Comparison of ENCODE assay signal across 8 mouse cellular contexts in the genomic region with DNA sequence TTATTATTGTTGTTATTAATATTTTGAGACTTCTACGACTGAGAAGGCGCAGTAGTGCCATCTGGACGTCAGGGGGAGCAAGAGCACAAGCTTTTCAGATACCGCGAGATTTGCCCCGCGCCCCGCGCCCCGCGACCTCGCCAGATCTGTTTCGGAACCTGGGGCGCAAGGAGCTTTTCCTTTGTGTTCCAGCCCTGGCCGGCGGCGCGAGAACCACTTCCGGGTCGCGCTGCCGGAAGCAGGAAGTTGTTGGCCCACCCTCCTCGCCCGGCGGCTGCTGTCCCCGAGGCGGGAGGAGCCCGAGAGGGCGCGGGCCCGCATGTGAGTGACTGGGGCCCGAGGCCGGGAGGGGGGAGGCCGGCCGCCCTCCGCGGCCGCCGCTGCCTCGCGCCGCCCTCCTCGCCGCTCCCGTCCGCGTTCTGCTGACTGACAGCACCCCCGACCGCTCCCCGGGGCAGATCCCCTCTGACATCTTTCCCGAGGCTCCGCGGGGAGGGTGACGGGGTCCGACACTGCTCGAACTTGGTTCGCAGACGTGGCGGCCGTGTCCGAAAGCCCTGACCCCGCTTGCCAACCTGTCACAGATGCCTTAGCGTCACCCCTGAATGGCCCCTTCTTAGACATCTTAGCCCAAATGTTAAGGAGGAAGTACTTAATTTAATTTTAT. TPM values are rescaled to one million over a fixed set of nuclear protein-coding genes. Genes with fewer than 3 reads are reported as not detected.
DNase-seq lines count a peak whose midpoint lies in the region; ATAC-seq and TF ChIP-seq lines count a peak whose summit lies in the region.

A gene (plus strand): TSS at position 107 of the 667 bp plus-strand sequence.

- H3K27ac ChIP-seq in ES-Bruce4 (ENCODE audit: insufficient read depth, low read length) = no peak within 1 kb of the TSS
- peak within 1 kb of the TSS; percentile 85 for H3K27ac ChIP-seq in forebrain, embryonic 14.5 days (ENCODE audit: low read depth, low read length)
- peak within 1 kb of the TSS; percentile 85 for H3K27ac ChIP-seq in neural tube, embryonic 15.5 days (replicated peaks)

- H3K4me1 ChIP-seq in ES-Bruce4 (ENCODE audit: control insufficient read depth, insufficient read depth, low read length) = no peaks in the 10 kb centered on the region
- H3K4me1 ChIP-seq in forebrain, embryonic 14.5 days (ENCODE audit: control insufficient read depth, insufficient read depth, low read length) = peaks cover 18% of the 10 kb centered on the region
- peaks cover 27% of the 10 kb centered on the region for H3K4me1 ChIP-seq in neural tube, embryonic 15.5 days

- WGBS in forebrain, embryonic 14.5 days = under 1% methylated on average over 54 of the region's 63 CpGs
- WGBS in neural tube, embryonic 15.5 days = under 1% methylated on average over 52 of the region's 63 CpGs

- peak within 1 kb of the TSS; percentile 80 for H3K4me2 ChIP-seq in forebrain, embryonic 14.5 days (ENCODE audit: low read length)
- peak within 1 kb of the TSS; percentile 71 for H3K4me2 ChIP-seq in neural tube, embryonic 15.5 days

- DNase-seq in forebrain, embryonic 14.5 days (ENCODE audit: low spot score) = peak; percentile 97
- DNase-seq in heart, postnatal 14 days = peak; percentile 96 to 97
- peak; percentile 98 for DNase-seq in layer of hippocampus, adult 11-12 months (ENCODE audit: low spot score)
- peak; percentile 96 for DNase-seq in lung, adult 18-20 months
- DNase-seq in testis, postnatal 14 days (ENCODE audit: low spot score) = peak; percentile 96

- 0 out of 2 replicates have a peak, but pooled peaks have one; percentile 7 for TF ChIP-seq EP300 in ES-Bruce4 (IDR thresholded peaks at IDR 0.05; ENCODE audit: insufficient read depth, low read depth, low read length)

- peak; percentile 48 for TF ChIP-seq CTCF in ES-Bruce4 (IDR thresholded peaks at IDR 0.05; ENCODE audit: low read depth, low read length)

- H3K4me3 ChIP-seq in ES-Bruce4 (ENCODE audit: low read depth, low read length) = peak within 1 kb of the TSS; percentile 74
- H3K4me3 ChIP-seq in forebrain, embryonic 14.5 days (ENCODE audit: low read depth, low read length) = peak within 1 kb of the TSS; percentile 89
- peak within 1 kb of the TSS; percentile 76 for H3K4me3 ChIP-seq in neural tube, embryonic 15.5 days (replicated peaks)

- H3K27me3 ChIP-seq in ES-Bruce4 (ENCODE audit: control insufficient read depth, insufficient read depth, low read length, poor library complexity, severe bottlenecking) = no peaks in the 10 kb centered on the region
- no peaks in the 10 kb centered on the region for H3K27me3 ChIP-seq in forebrain, embryonic 14.5 days (replicated peaks; ENCODE audit: control insufficient read depth, insufficient read depth, low read length)
- H3K27me3 ChIP-seq in neural tube, embryonic 15.5 days (replicated peaks) = no peaks in the 10 kb centered on the region

- peak; percentile 88 for ATAC-seq in cerebellum, adult (ENCODE audit: insufficient number of reproducible peaks, low FRiP score, low TSS enrichment)
- ATAC-seq in forebrain, embryonic 14.5 days = peak; percentile 92
- peak; percentile 89 for ATAC-seq in neural tube, embryonic 15.5 days (ENCODE audit: low FRiP score)

- peak within 1 kb of the TSS; percentile 81 for H3K9ac ChIP-seq in ES-Bruce4 (ENCODE audit: low read depth, poor library complexity, severe bottlenecking)
- H3K9ac ChIP-seq in forebrain, embryonic 14.5 days (ENCODE audit: low read length) = peak within 1 kb of the TSS; percentile 92
- H3K9ac ChIP-seq in neural tube, embryonic 15.5 days (replicated peaks) = peak within 1 kb of the TSS; percentile 84

- H3K36me3 ChIP-seq in ES-Bruce4 (ENCODE audit: control insufficient read depth, insufficient read depth, low read length, poor library complexity, severe bottlenecking) = no peaks in the 10 kb centered on the region
- H3K36me3 ChIP-seq in forebrain, embryonic 14.5 days (ENCODE audit: control insufficient read depth, insufficient read depth, low read length) = no peaks in the 10 kb centered on the region
- H3K36me3 ChIP-seq in neural tube, embryonic 15.5 days = no peaks in the 10 kb centered on the region

- TF ChIP-seq POLR2A in ES-Bruce4 (IDR thresholded peaks at IDR 0.05; ENCODE audit: insufficient read depth, low read length) = no peak

- no peaks in the 10 kb centered on the region for H3K9me3 ChIP-seq in ES-Bruce4 (replicated peaks; ENCODE audit: control insufficient read depth, insufficient read depth, low read length, poor library complexity, severe bottlenecking)
- no peaks in the 10 kb centered on the region for H3K9me3 ChIP-seq in forebrain, embryonic 14.5 days (replicated peaks; ENCODE audit: control insufficient read depth, low read length)
- no peaks in the 10 kb centered on the region for H3K9me3 ChIP-seq in neural tube, embryonic 15.5 days (replicated peaks)

- intact Hi-C loops in heart, postnatal 14 days (cut with DNase I) = loop anchor here (1.0 to 5.0 kb wide), 2 partner anchors 102 to 243 kb away; no protein-coding TSS in a partner anchor

RNA-seq across cellular contexts. Expression of the gene that starts here (rescaled TPM):
- 39.5 and 54.0 TPM in 2 replicates for polyA plus RNA-seq in ES-Bruce4 (2011; ENCODE audit: insufficient read depth, insufficient read length, low read depth, missing spikeins)
- polyA plus RNA-seq in forebrain, embryonic 14.5 days (2014; fragmentation: Nextera tagmentation; extraction: Ambion mirVana) = 116 and 123 TPM in 2 replicates
- 100 to 1,000 TPM; 189 to 195 TPM for total RNA-seq in heart, postnatal 14 days (2021)
- polyA plus RNA-seq in neural tube, embryonic 15.5 days (2015; fragmentation: Nextera tagmentation; extraction: Ambion mirVana) = 111 and 116 TPM in 2 replicates
